Comparison of ENCODE assay signal across 8 mouse cellular contexts in the genomic region with DNA sequence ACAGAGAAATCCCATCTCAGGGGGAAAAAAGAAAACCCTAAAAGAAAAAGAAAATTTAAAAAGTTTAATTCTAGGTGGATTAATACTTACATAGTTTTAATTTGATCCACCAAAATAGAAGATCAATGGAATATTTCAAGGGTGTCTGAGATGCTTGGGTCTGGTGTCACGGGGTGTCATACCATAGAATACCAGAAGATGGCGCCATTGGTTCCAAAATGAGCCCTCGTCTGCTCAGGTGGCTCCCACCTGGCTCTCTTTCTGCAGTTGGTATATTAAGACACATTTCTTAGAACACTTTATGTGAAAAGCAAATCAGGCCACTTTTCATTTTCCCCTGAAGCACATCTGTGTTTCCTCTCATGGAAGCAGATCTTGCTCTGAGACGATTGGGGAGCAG. TPM values are rescaled to one million over a fixed set of nuclear protein-coding genes. Genes with fewer than 3 reads are reported as not detected.
DNase-seq lines count a peak whose midpoint lies in the region; ATAC-seq and TF ChIP-seq lines count a peak whose summit lies in the region.
"Had no signal": no experiment of that assay in that cellular context is flagged by ENCODE, and none has a peak within 500 bp of the region (broad histone marks: within the 10 kb centered on the region; RNA-seq: fewer than 3 reads in every experiment).

No protein-coding gene starts in this region.

- H3K9ac ChIP-seq in hindbrain, embryonic 15.5 days, result no peak overlapping the region
- no peak overlapping the region for H3K9ac ChIP-seq in liver, postnatal 0 days (replicated peaks)
- H3K9ac ChIP-seq: heart, embryonic 13.5 days had no signal

- DNase-seq in left cerebral cortex, adult 11 months (ENCODE audit: low spot score), result peak; percentile 55
- DNase-seq in left cerebral cortex, adult 8-10 months (ENCODE audit: low spot score in 2 of 2), result no peak
- peak; percentile 53 for DNase-seq in Muller cell, postnatal 12 days (ENCODE audit: inconsistent ontology term)
- peak; percentile 85 to 91 for DNase-seq in cerebellum, postnatal 10 days
- DNase-seq in liver, postnatal 0 days, result peak; percentile 79
- peak; percentile 75 to 80 for DNase-seq in right cerebral cortex, adult 2 months (ENCODE audit: low spot score in 2 of 2)

- no peak overlapping the region for H3K4me3 ChIP-seq in hindbrain, embryonic 15.5 days
- H3K4me3 ChIP-seq in liver, postnatal 0 days (ENCODE audit: low read depth, low read length), result no peak overlapping the region
- H3K4me3 ChIP-seq: heart, embryonic 13.5 days had no signal

- H3K27ac ChIP-seq in hindbrain, embryonic 15.5 days (replicated peaks), result no peak overlapping the region
- H3K27ac ChIP-seq in liver, postnatal 0 days (ENCODE audit: low read depth), result no peak overlapping the region
- H3K27ac ChIP-seq: heart, embryonic 13.5 days had no signal

- H3K36me3 ChIP-seq in hindbrain, embryonic 15.5 days, result no peaks in the 10 kb centered on the region
- no peaks in the 10 kb centered on the region for H3K36me3 ChIP-seq in liver, postnatal 0 days (replicated peaks; ENCODE audit: insufficient read depth, low read length)

- no peak for TF ChIP-seq EP300 in liver, postnatal 0 days (IDR thresholded peaks at IDR 0.05; ENCODE audit: low read depth)

- H3K4me2 ChIP-seq in hindbrain, embryonic 15.5 days, result no peak overlapping the region
- no peak overlapping the region for H3K4me2 ChIP-seq in liver, postnatal 0 days (ENCODE audit: low read depth, low read length)
- H3K4me2 ChIP-seq: heart, embryonic 13.5 days had no signal

- peak; percentile 88 for TF ChIP-seq CTCF in liver, postnatal 0 days (IDR thresholded peaks at IDR 0.05; ENCODE audit: low read depth)

- peaks cover 5% of the 10 kb centered on the region; the same call in 1 of the 2 replicates for H3K9me3 ChIP-seq in hindbrain, embryonic 15.5 days
- H3K9me3 ChIP-seq in liver, postnatal 0 days (ENCODE audit: low read length), result no peaks in the 10 kb centered on the region; the same call in 1 of the 2 replicates
- H3K9me3 ChIP-seq: heart, embryonic 13.5 days had no signal

- 14% methylated on average over 4 of the region's 4 CpGs for WGBS in hindbrain, embryonic 15.5 days
- 16% methylated on average over 4 of the region's 4 CpGs for WGBS in liver, postnatal 0 days (ENCODE audit: insufficient replicate concordance)

- H3K4me1 ChIP-seq in hindbrain, embryonic 15.5 days (replicated peaks), result no peaks in the 10 kb centered on the region
- 0 out of 2 replicates have a peak, but pooled peaks cover 7% of the 10 kb centered on the region for H3K4me1 ChIP-seq in liver, postnatal 0 days (ENCODE audit: insufficient read depth)
- H3K4me1 ChIP-seq: heart, embryonic 13.5 days had no signal

- peak; percentile 69; the same call in 1 of the 2 replicates for ATAC-seq in hindbrain, embryonic 15.5 days (ENCODE audit: low FRiP score, low read depth)
- peak; percentile 53; the same call in 1 of the 2 replicates for ATAC-seq in liver, postnatal 0 days

- no peaks in the 10 kb centered on the region for H3K27me3 ChIP-seq in hindbrain, embryonic 15.5 days
- no peaks in the 10 kb centered on the region for H3K27me3 ChIP-seq in liver, postnatal 0 days (ENCODE audit: insufficient read depth, low read length)
- H3K27me3 ChIP-seq: heart, embryonic 13.5 days had no signal

RNA-seq across cellular contexts. Expression of gene Glrx5, which starts 18.4 kb away (rescaled TPM):
- total RNA-seq in left cerebral cortex, adult 8-10 months (2022), result 10 to 100 TPM; 41.7 to 50.8 (median 46.0) TPM
- polyA plus RNA-seq in hindbrain, embryonic 15.5 days (2015; fragmentation: Nextera tagmentation; extraction: Ambion mirVana), result 164 and 169 TPM in 2 replicates
- 349 and 355 TPM in 2 replicates for polyA plus RNA-seq in liver, postnatal 0 days (2015; fragmentation: Nextera tagmentation; extraction: Ambion mirVana)

RNA-seq across cellular contexts. Expression of gene Syne3, which starts 41.3 kb away (rescaled TPM):
- 1 to 10 TPM; 2.0 to 3.0 (median 2.8) TPM for total RNA-seq in left cerebral cortex, adult 8-10 months (2022)
- 0.36 and 0.43 TPM in 2 replicates for polyA plus RNA-seq in hindbrain, embryonic 15.5 days (2015; fragmentation: Nextera tagmentation; extraction: Ambion mirVana)
- polyA plus RNA-seq in liver, postnatal 0 days (2015; fragmentation: Nextera tagmentation; extraction: Ambion mirVana), result 1.3 and 2.3 TPM in 2 replicates

Comparison
In these comparisons a context has a peak if more than half of its experiments do, and no peak if none do; other contexts are left out.
1. DNase-seq: peak in left cerebral cortex, adult 11 months (single experiment), Muller cell, postnatal 12 days (single experiment), cerebellum, postnatal 10 days (2 of 2), liver, postnatal 0 days (single experiment) and right cerebral cortex, adult 2 months (2 of 2); none in left cerebral cortex, adult 8-10 months (0 of 2).